Mouse (Mus musculus) heart, embryonic 13.5 days (tissue): Measurements from ENCODE around the gene Mb. TPM values are rescaled to one million over a fixed set of nuclear protein-coding genes. Genes with fewer than 3 reads are reported as not detected.
A peak's percentile ranks its signal among the peaks of the same experiment; 100 is the strongest.
"Not testable (repeated sequence)": the region's sequence is repeated elsewhere in the genome, so short reads cannot be mapped to it uniquely, and the experiment has no call there.

Experiments used
- ATAC-seq: fragments of 200-750 bp; cut with Nextera tagmentation; 2 replicates; pipeline ENCODE4 v1.8.0; 2017; ENCODE audit warnings: moderate TSS enrichment; ENCODE audit not compliant: insufficient number of reproducible peaks, low FRiP score, low TSS enrichment; ENCODE audit errors: extremely low read depth
- H3K27ac ChIP-seq: fragments of 300-500 bp; sonication (generic); replicated peaks from 2 replicates; pipeline ENCODE4 v1.5.1; 2015; ENCODE audit warnings: moderate library complexity, mild to moderate bottlenecking, inconsistent platforms
- H3K27me3 ChIP-seq: fragments of 300-500 bp; sonication (generic); replicated peaks from 2 replicates; pipeline ENCODE4 v1.6.1; 2015; ENCODE audit warnings: mild to moderate bottlenecking, inconsistent platforms
- H3K36me3 ChIP-seq: fragments of 300-500 bp; sonication (generic); 2 replicates; pipeline ENCODE4 v1.6.1; 2015; ENCODE audit warnings: mild to moderate bottlenecking, inconsistent platforms
- H3K4me1 ChIP-seq: fragments of 300-500 bp; sonication (generic); 2 replicates; pipeline ENCODE4 v1.6.1; 2015; ENCODE audit warnings: inconsistent platforms
- H3K4me2 ChIP-seq: fragments of 300-500 bp; sonication (generic); 2 replicates; pipeline ENCODE4 v1.6.1; 2015; ENCODE audit warnings: inconsistent platforms, mild to moderate bottlenecking, moderate library complexity
- H3K4me3 ChIP-seq: fragments of 300-500 bp; sonication (generic); 2 replicates; pipeline ENCODE4 v1.5.1; 2015; ENCODE audit warnings: moderate library complexity, mild to moderate bottlenecking, inconsistent platforms
- H3K9ac ChIP-seq: fragments of 300-500 bp; sonication (generic); 2 replicates; pipeline ENCODE4 v1.6.1; 2015; ENCODE audit warnings: inconsistent platforms, mild to moderate bottlenecking, moderate library complexity
- H3K9me3 ChIP-seq: fragments of 300-500 bp; sonication (generic); 2 replicates; pipeline ENCODE4 v1.6.1; 2016; ENCODE audit warnings: inconsistent platforms
- WGBS: fragments of 180-500 bp; shearing (Covaris S2); methylation state at CpG from one replicate; pipeline ENCODE4 v1.1.7; 2015; ENCODE audit warnings: mixed read lengths; 5-methylcytosine and 5-hydroxymethylcytosine counted together
- polyA plus RNA-seq: library from polyadenylated mRNA; unstranded; fragments of >200 nt; fragmentation: Nextera tagmentation; extraction: Ambion mirVana; gene quantifications from 2 replicates; pipeline ENCODE4 v1.2.1, GENCODE M21; 2015

The Mb gene
- polyA plus RNA-seq, 1 experiment from 2014 or later, result 519 TPM

DNA sequence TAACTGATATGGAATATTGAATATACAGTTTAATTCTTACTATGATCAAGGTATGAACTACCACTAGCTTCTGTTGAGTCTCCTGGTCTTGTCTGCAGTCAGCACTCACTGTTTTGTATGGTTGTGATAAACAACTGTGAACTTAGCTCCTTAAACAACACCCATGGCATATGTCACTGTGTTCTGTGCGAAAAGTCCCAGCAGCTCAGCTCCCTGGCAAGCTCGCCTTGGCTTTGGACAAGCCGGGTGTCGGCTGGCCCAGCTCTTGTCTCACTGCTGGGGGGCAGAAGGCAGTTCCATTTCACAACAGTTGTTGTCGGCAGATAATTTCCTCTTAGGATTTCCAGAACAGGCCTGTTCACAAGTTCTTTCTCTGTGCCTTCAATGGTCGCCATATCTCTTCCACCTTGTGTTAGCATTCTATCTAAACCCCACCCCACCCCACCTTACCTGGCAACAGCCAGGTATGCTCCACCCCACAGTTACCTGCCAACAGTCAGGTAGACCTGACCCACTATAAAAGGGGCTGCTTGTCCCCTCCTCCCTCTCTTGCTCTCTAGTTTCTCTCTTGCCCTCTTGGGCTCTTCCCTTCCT is 14.9 kb upstream of the Mb start:
- WGBS, result 76% methylated on average over 6 of the region's 6 CpGs
- H3K27me3 ChIP-seq, result no peaks in the 10 kb centered on the region
- H3K4me3 ChIP-seq, result no peak overlapping the region
- H3K4me1 ChIP-seq, result peaks cover 23% of the 10 kb centered on the region
- ATAC-seq, result no peak
- no peak overlapping the region for H3K27ac ChIP-seq
- no peaks in the 10 kb centered on the region for H3K36me3 ChIP-seq
- no peak overlapping the region for H3K4me2 ChIP-seq
- no peak overlapping the region for H3K9ac ChIP-seq
- no peaks in the 10 kb centered on the region for H3K9me3 ChIP-seq

DNA sequence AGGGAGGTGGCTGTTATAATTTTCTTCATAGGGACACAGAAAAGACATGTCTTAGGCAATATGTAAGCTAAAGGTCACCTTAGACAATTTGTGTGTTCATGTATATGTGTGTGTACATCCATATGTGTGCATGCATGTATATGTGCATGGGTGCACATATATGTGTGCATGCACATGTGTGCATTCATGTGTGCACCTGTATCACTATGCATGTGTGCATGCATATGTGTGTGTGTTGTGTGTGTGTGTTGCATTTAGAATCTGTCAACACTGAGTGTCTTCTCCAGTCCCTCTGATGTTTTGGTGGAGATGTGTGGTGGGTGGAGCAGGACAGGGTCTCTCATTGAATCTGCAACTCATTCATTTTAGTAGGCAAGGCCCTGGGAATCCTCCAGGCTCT is 12.3 kb upstream of the Mb start:
- no peaks in the 10 kb centered on the region for H3K27me3 ChIP-seq
- H3K4me3 ChIP-seq, result no peak overlapping the region
- no peak overlapping the region for H3K4me2 ChIP-seq
- H3K9me3 ChIP-seq, result peaks cover 7% of the 10 kb centered on the region; the same call in 1 of the 2 replicates
- H3K27ac ChIP-seq, result no peak overlapping the region
- no peak overlapping the region for H3K9ac ChIP-seq
- no peak for ATAC-seq
- H3K36me3 ChIP-seq, result no peaks in the 10 kb centered on the region
- H3K4me1 ChIP-seq, result peaks cover 12% of the 10 kb centered on the region

GRCm38 (mm10) chr15:77059416-77059815 is 8.9 kb upstream of the Mb start:
- WGBS, result 90% methylated on average over 4 of the region's 4 CpGs
- H3K4me1 ChIP-seq, result peaks cover 39% of the 10 kb centered on the region
- H3K27ac ChIP-seq, H3K27me3 ChIP-seq, ATAC-seq, H3K4me3 ChIP-seq, H3K9me3 ChIP-seq, H3K9ac ChIP-seq, H3K36me3 ChIP-seq, H3K4me2 ChIP-seq: not testable (repeated sequence)

GRCm38 (mm10) chr15:77058566-77058965 is 8.1 kb upstream of the Mb start:
- Histone ChIP-seq H3K9ac (no peak overlapping the region), H3K9me3 (peaks cover 7% of the 10 kb centered on the region; the same call in 1 of the 2 replicates), H3K27me3 (no peaks in the 10 kb centered on the region), H3K4me1 (peaks cover 42% of the 10 kb centered on the region), H3K27ac (no peak overlapping the region), H3K4me2 (no peak overlapping the region), H3K36me3 (no peaks in the 10 kb centered on the region), H3K4me3 (no peak overlapping the region)
- 0 out of 2 replicates have a peak, but pooled peaks have one; percentile 26 for ATAC-seq

DNA sequence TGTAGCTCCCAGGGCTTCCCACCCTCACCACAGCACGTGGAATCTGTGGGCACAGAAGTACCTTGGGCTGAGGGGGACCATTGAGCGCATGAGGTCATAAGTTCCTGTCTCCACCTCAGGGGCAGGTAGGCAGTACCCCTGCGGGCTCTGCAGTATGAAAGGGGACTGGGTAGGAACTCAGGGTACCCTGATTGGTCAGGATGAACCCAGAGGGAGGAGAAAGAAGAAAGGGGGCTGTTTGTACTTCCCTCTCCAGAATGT is 6.3 kb upstream of the Mb start:
- peak overlapping the region; percentile 20 for H3K9ac ChIP-seq
- no peaks in the 10 kb centered on the region for H3K27me3 ChIP-seq
- ATAC-seq, result no peak
- H3K4me1 ChIP-seq, result peaks cover 38% of the 10 kb centered on the region
- peaks cover 7% of the 10 kb centered on the region; the same call in 1 of the 2 replicates for H3K9me3 ChIP-seq
- peak overlapping the region; percentile 26; the same call in 1 of the 2 replicates for H3K4me2 ChIP-seq
- no peak overlapping the region for H3K4me3 ChIP-seq
- H3K36me3 ChIP-seq, result no peaks in the 10 kb centered on the region
- WGBS, result 30% methylated on average over 3 of the region's 3 CpGs
- H3K27ac ChIP-seq, result peak overlapping the region; percentile 76

GRCm38 (mm10) chr15:77056001-77056790 is 5.7 kb upstream of the Mb start:
- 10% methylated on average over 6 of the region's 6 CpGs for WGBS
- no peak; the same call in 1 of the 2 replicates for ATAC-seq

DNA sequence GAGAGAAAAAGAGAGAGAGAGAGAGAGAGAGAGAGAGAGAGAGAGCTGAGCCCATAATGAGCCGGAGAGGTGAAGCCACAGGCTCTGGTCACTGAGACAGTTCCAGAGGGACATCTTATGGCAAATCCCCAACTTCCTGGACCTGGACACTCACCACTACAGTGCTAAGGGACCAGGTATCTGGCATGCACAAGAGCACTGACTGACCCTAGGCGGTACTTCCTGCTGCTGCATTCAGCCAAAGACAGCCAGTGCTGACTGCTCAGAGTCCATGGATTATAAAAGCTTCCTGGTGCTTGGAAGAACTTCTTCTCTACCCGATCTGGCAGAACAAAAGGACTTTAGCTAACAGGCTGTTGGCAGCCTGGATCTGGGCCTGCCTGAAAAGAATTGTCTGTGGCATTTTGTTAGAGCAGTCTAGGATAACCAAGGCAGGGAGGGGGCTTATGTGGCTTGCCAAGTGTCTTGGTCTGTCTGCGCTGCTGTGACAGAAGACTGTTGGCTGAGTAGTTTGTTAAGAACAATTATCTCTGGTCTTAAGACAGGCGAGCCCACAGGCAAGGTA is 4.2 kb upstream of the Mb start:
- Histone ChIP-seq H3K27me3 (no peaks in the 10 kb centered on the region), H3K9me3 (peaks cover 7% of the 10 kb centered on the region; the same call in 1 of the 2 replicates), H3K4me1 (peaks cover 38% of the 10 kb centered on the region), H3K9ac (peak overlapping the region; percentile 62), H3K4me2 (no peak overlapping the region), H3K4me3 (no peak overlapping the region), H3K36me3 (no peaks in the 10 kb centered on the region), H3K27ac (no peak overlapping the region; the same call in 1 of the 2 replicates)
- no peak for ATAC-seq
- WGBS, result 54% methylated on average over 5 of the region's 5 CpGs

More at GRCm38 (mm10) chr15:77056001-77056790, 5.7 kb upstream of the Mb start:
- H3K4me2 ChIP-seq, result peak overlapping the region; percentile 26; the same call in 1 of the 2 replicates
- peaks cover 38% of the 10 kb centered on the region for H3K4me1 ChIP-seq
- H3K9ac ChIP-seq, result peak overlapping the region; percentile 20; the same call in 1 of the 2 replicates
- no peak overlapping the region for H3K4me3 ChIP-seq
- peak overlapping the region; percentile 76 for H3K27ac ChIP-seq
- no peaks in the 10 kb centered on the region for H3K36me3 ChIP-seq
- peaks cover 7% of the 10 kb centered on the region; the same call in 1 of the 2 replicates for H3K9me3 ChIP-seq
- no peaks in the 10 kb centered on the region for H3K27me3 ChIP-seq

DNA sequence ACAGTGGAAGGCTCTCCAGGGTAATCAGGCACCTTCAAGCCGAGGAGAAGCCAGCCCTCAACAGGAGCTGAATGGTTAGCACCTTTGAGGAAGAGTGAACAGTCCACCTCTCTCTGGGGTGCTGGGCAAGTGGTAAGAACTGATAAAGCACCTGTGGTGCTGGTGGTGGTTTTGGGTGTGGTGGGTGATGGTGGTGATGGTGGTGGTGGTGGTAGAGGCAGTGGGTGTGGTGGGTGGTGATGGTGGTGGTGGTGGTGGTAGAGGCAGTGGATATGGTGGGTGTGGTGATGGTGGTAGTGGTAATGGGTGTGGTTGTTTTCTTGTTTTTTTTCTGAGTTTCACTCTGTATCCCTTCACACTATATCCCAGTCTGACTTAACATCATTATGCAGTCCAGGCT is 2.6 kb upstream of the Mb start:
- no peak for ATAC-seq
- H3K27me3 ChIP-seq, result no peaks in the 10 kb centered on the region; the same call in 1 of the 2 replicates
- no peak overlapping the region for H3K27ac ChIP-seq
- H3K9me3 ChIP-seq, result no peaks in the 10 kb centered on the region
- H3K4me2 ChIP-seq, result no peak overlapping the region
- WGBS, result 64% methylated on average over 1 of the region's 1 CpGs
- H3K4me1 ChIP-seq, result peaks cover 38% of the 10 kb centered on the region
- no peak overlapping the region for H3K9ac ChIP-seq
- H3K4me3 ChIP-seq, result no peak overlapping the region
- H3K36me3 ChIP-seq, result no peaks in the 10 kb centered on the region

GRCm38 (mm10) chr15:77052176-77052575 is 1.7 kb upstream of the Mb start:
- no peak for ATAC-seq
- no peaks in the 10 kb centered on the region; the same call in 1 of the 2 replicates for H3K27me3 ChIP-seq
- no peaks in the 10 kb centered on the region for H3K9me3 ChIP-seq
- no peak overlapping the region for H3K4me3 ChIP-seq
- no peak overlapping the region for H3K9ac ChIP-seq
- no peak overlapping the region for H3K4me2 ChIP-seq
- no peaks in the 10 kb centered on the region for H3K36me3 ChIP-seq
- H3K27ac ChIP-seq, result no peak overlapping the region
- peaks cover 30% of the 10 kb centered on the region for H3K4me1 ChIP-seq
- 21% methylated on average over 1 of the region's 1 CpGs for WGBS

DNA sequence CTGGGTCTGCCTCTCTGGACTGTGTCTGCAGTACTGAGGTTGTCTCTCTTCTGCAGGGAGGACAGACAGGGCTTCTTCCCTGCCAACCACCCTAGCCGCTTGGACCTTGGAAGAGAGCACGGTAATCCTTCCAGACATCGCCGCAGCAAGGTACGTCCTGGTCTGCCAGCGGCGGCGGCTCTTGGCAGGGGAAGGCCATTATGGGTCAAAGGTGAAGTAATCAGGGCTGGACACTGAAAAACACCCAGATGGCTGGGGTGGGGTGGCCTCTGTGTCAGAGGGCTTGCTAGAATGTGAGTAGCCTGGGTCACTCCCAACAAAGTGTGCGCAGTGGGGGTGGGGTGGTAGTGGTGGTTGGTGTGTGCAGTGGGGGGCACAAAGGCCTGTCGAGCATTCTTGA is 4.9 kb downstream of the Mb start:
- 0 out of 2 replicates have a peak overlapping the region, but pooled peaks have one; percentile 52 for H3K9ac ChIP-seq
- no peaks in the 10 kb centered on the region for H3K9me3 ChIP-seq
- peak overlapping the region; percentile 28; the same call in 1 of the 2 replicates for H3K27ac ChIP-seq
- peaks cover 28% of the 10 kb centered on the region for H3K4me1 ChIP-seq
- WGBS, result 83% methylated on average over 10 of the region's 10 CpGs
- H3K27me3 ChIP-seq, result no peaks in the 10 kb centered on the region; the same call in 1 of the 2 replicates
- no peak for ATAC-seq
- H3K36me3 ChIP-seq, result no peaks in the 10 kb centered on the region
- H3K4me2 ChIP-seq, result no peak overlapping the region
- no peak overlapping the region for H3K4me3 ChIP-seq

- Histone ChIP-seq H3K4me3 (no peak within 1 kb of the TSS), H3K4me1 (peaks cover 37% of the 10 kb centered on the region), H3K27me3 (no peaks in the 10 kb centered on the region; the same call in 1 of the 2 replicates), H3K27ac (peak within 1 kb of the TSS; percentile 42), H3K4me2 (no peak within 1 kb of the TSS), H3K9ac (peak within 1 kb of the TSS; percentile 52; the same call in 1 of the 2 replicates), H3K36me3 (no peaks in the 10 kb centered on the region), H3K9me3 (no peaks in the 10 kb centered on the region)
- 73% methylated on average over 12 of the region's 12 CpGs for WGBS
- no peak for ATAC-seq
Observed at GRCm38 (mm10) chr15:77044597-77045320, 5.7 kb downstream of the Mb start, which contains the start of gene Apol6. TSS of gene Apol6 (plus strand) at chr15:77044729.
